Mouse (Mus musculus) kidney, adult 2 months (tissue): Measurements from ENCODE around the gene Ric8b.

Experiments used
- CTCF ChIP-seq: fragments of 200-500 bp; conservative IDR thresholded peaks from 2 replicates; pipeline ENCODE4 v1.5.1; 2011; ENCODE audit warnings: low read depth, mild to moderate bottlenecking, control low read depth, low read length, moderate library complexity, mixed read lengths; ENCODE audit not compliant: insufficient read depth, insufficient read length
- POLR2A ChIP-seq: fragments of 200-500 bp; IDR thresholded peaks from one replicate; pipeline ENCODE4 v1.6.1; 2011; ENCODE audit warnings: low read depth, low read length, control low read depth

- no peak for TF ChIP-seq CTCF
- TF ChIP-seq POLR2A = no peak
Measured at GRCm38 (mm10) chr10:85023313-85023666, 105.9 kb downstream of the Ric8b start.
